ENCODE assay signal across 8 mouse cellular contexts in the genomic region with DNA sequence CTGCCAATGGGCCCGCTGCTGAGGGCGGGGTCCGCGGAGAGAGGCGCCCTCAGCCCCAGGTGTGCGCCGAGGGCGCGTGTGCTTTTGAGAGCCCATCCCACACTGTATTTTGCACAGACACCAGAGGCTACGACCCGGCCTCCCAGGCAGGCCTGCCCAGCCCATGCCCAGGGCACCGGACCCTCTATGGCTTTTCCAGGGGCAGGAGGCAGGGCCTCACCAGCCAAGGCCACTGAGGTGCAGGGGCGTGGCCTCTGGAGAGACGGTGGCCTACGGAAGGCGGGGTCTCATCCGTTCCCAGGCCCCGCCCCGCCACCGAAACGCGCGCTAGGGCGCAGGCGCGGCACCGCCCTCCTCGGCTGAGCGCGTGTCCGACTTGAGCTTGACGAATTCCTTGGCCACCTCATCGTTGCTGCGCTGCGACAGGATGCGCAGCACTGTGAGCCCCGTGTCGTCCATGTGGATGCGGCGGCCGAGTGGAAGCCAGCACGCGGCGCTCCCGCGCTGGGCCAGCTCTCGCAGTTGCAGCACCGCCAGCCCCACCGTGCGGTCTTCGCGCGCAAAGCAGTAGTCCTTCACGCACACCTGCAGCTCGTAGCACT. TPM values are rescaled to one million over a fixed set of nuclear protein-coding genes. Genes with fewer than 3 reads are reported as not detected.
DNase-seq lines count a peak whose midpoint lies in the region; ATAC-seq lines count a peak whose summit lies in the region.

No protein-coding gene starts in this region.

- H3K27me3 ChIP-seq in hindbrain, embryonic 16.5 days (replicated peaks; ENCODE audit: control insufficient read depth, insufficient read depth, low read length), result peaks cover 2% of the 10 kb centered on the region; the same call in 1 of the 2 replicates

- peak overlapping the region; percentile 98 for H3K4me2 ChIP-seq in hindbrain, embryonic 16.5 days (ENCODE audit: low read length)

- peak overlapping the region; percentile 51 for H3K4me3 ChIP-seq in hindbrain, embryonic 16.5 days (ENCODE audit: low read length)
- H3K4me3 ChIP-seq in macrophage (ENCODE audit: inconsistent target), result no peak overlapping the region; the same call in 1 of the 2 replicates

- peaks cover 14% of the 10 kb centered on the region for H3K36me3 ChIP-seq in hindbrain, embryonic 16.5 days (ENCODE audit: control insufficient read depth, insufficient read depth, low read length)
- H3K36me3 ChIP-seq in macrophage (ENCODE audit: inconsistent target), result 0 out of 2 replicates have a peak, but pooled peaks cover 2% of the 10 kb centered on the region

- under 1% methylated on average over 52 of the region's 55 CpGs for WGBS in hindbrain, embryonic 16.5 days
- 2% methylated on average over 44 of the region's 55 CpGs for WGBS in macrophage (ENCODE audit: missing documents)

- peak; percentile 91 for DNase-seq in R1 (ENCODE audit: low read depth, low spot score)
- DNase-seq in cerebellum, postnatal 36 days, result peak; percentile 85 to 89
- DNase-seq in frontal cortex, postnatal 36 days (ENCODE audit: low spot score in 2 of 2), result peak; percentile 80 to 92
- DNase-seq in left cerebral cortex, adult 18-20 months (ENCODE audit: low spot score in 2 of 2), result peak; percentile 84 to 90
- DNase-seq in right cerebral cortex, adult 18-20 months, result peak; percentile 90
- peak; percentile 77 for DNase-seq in urinary bladder, postnatal 10 days (ENCODE audit: low spot score)

- H3K4me1 ChIP-seq in hindbrain, embryonic 16.5 days (ENCODE audit: control insufficient read depth, insufficient read depth, low read depth, low read length), result peaks cover 14% of the 10 kb centered on the region

- ATAC-seq in hindbrain, embryonic 16.5 days, result peak; percentile 91

- peak overlapping the region; percentile 76 for H3K9ac ChIP-seq in hindbrain, embryonic 16.5 days (ENCODE audit: low read depth, low read length)

- no peaks in the 10 kb centered on the region for H3K9me3 ChIP-seq in hindbrain, embryonic 16.5 days (ENCODE audit: control insufficient read depth, low read length)

- no peaks in the 10 kb centered on the region for H3K79me2 ChIP-seq in macrophage (ENCODE audit: inconsistent target)

- peak overlapping the region; percentile 87 for H3K27ac ChIP-seq in hindbrain, embryonic 16.5 days (ENCODE audit: low read depth, low read length)
- H3K27ac ChIP-seq in macrophage, result peak overlapping the region; percentile 51

RNA-seq across cellular contexts. Expression of a gene that starts 18.4 kb away (rescaled TPM):
- polyA plus RNA-seq in hindbrain, embryonic 16.5 days (2015; fragmentation: Nextera tagmentation; extraction: Ambion mirVana), result 62.1 and 74.1 TPM in 2 replicates
- 10 to 100 TPM; 46.9 to 49.8 TPM for total RNA-seq in left cerebral cortex, adult 18-20 months (2021)
- 100 to 1,000 TPM in 25 of 26 experiments, 10 to 100 TPM in 1; 52.6 to 373 (median 197) TPM for total RNA-seq in macrophage (2018; cell fraction: chromatin; rRNA removed)
- total RNA-seq in macrophage (2018; cell fraction: cytosol; rRNA removed), result 100 to 1,000 TPM in 14 of 26 experiments, 10 to 100 TPM in 12; 66.6 to 163 (median 101) TPM
- 100 to 1,000 TPM in 25 of 26 experiments, 10 to 100 TPM in 1; 81.7 to 306 (median 176) TPM for total RNA-seq in macrophage (2018; cell fraction: nucleus; rRNA removed)
- polyA plus RNA-seq in macrophage (2018), result 108 to 170 TPM (median 143 TPM) in 3 replicates

RNA-seq across cellular contexts. Expression of a gene that starts 31.7 kb away (rescaled TPM):
- polyA plus RNA-seq in hindbrain, embryonic 16.5 days (2015; fragmentation: Nextera tagmentation; extraction: Ambion mirVana), result 6.4 and 7.8 TPM in 2 replicates
- total RNA-seq in left cerebral cortex, adult 18-20 months (2021), result 1 to 10 TPM; 1.9 to 4.8 TPM
- 10 to 100 TPM in 15 of 26 experiments, 1 to 10 TPM in 11; 2.8 to 17.8 (median 10.5) TPM for total RNA-seq in macrophage (2018; cell fraction: chromatin; rRNA removed)
- 1 to 10 TPM in 3 of 26 experiments, under 1 TPM in 23; 0.14 to 1.3 (median 0.45) TPM for total RNA-seq in macrophage (2018; cell fraction: cytosol; rRNA removed)
- total RNA-seq in macrophage (2018; cell fraction: nucleus; rRNA removed), result 10 to 100 TPM in 2 of 26 experiments, 1 to 10 TPM in 24; 1.7 to 14.1 (median 5.6) TPM
- 0.53 to 1.2 TPM (median 0.94 TPM) in 3 replicates for polyA plus RNA-seq in macrophage (2018)

RNA-seq across cellular contexts. Expression of a gene that starts 37.2 kb away (rescaled TPM):
- 220 and 237 TPM in 2 replicates for polyA plus RNA-seq in hindbrain, embryonic 16.5 days (2015; fragmentation: Nextera tagmentation; extraction: Ambion mirVana)
- 10 to 100 TPM; 31.1 to 31.3 TPM for total RNA-seq in left cerebral cortex, adult 18-20 months (2021)
- 10 to 100 TPM in 25 of 26 experiments, 1 to 10 TPM in 1; 9.5 to 56.2 (median 28.0) TPM for total RNA-seq in macrophage (2018; cell fraction: chromatin; rRNA removed)
- total RNA-seq in macrophage (2018; cell fraction: cytosol; rRNA removed), result 100 to 1,000 TPM in 7 of 26 experiments, 10 to 100 TPM in 19; 56.4 to 132 (median 79.7) TPM
- 10 to 100 TPM; 17.1 to 75.6 (median 30.6) TPM for total RNA-seq in macrophage (2018; cell fraction: nucleus; rRNA removed)
- polyA plus RNA-seq in macrophage (2018), result 36.7 to 133 TPM (median 114 TPM) in 3 replicates

RNA-seq across cellular contexts. Expression of a gene that starts 42.4 kb away (rescaled TPM):
- 22.4 and 23.1 TPM in 2 replicates for polyA plus RNA-seq in hindbrain, embryonic 16.5 days (2015; fragmentation: Nextera tagmentation; extraction: Ambion mirVana)
- 100 to 1,000 TPM; 267 to 296 TPM for total RNA-seq in left cerebral cortex, adult 18-20 months (2021)
- total RNA-seq in macrophage (2018; cell fraction: chromatin; rRNA removed), result 10 to 100 TPM in 9 of 26 experiments, 1 to 10 TPM in 17; 4.0 to 18.7 (median 8.1) TPM
- total RNA-seq in macrophage (2018; cell fraction: cytosol; rRNA removed), result 1 to 10 TPM in 12 of 26 experiments, under 1 TPM in 14; 0.41 to 1.9 (median 0.99) TPM
- total RNA-seq in macrophage (2018; cell fraction: nucleus; rRNA removed), result 1 to 10 TPM; 1.2 to 9.0 (median 3.7) TPM
- polyA plus RNA-seq in macrophage (2018), result 0.98 to 1.4 TPM (median 1.4 TPM) in 3 replicates

RNA-seq across cellular contexts. Expression of a gene that starts 46.9 kb away (rescaled TPM):
- polyA plus RNA-seq in hindbrain, embryonic 16.5 days (2015; fragmentation: Nextera tagmentation; extraction: Ambion mirVana), result 7.3 and 8.1 TPM in 2 replicates
- 1 to 10 TPM; 4.8 to 5.0 TPM for total RNA-seq in left cerebral cortex, adult 18-20 months (2021)
- total RNA-seq in macrophage (2018; cell fraction: chromatin; rRNA removed), result 100 to 1,000 TPM in 9 of 26 experiments, 10 to 100 TPM in 17; 25.5 to 167 (median 88.0) TPM
- total RNA-seq in macrophage (2018; cell fraction: cytosol; rRNA removed), result 10 to 100 TPM; 13.3 to 32.3 (median 20.1) TPM
- total RNA-seq in macrophage (2018; cell fraction: nucleus; rRNA removed), result 10 to 100 TPM; 20.0 to 60.6 (median 43.9) TPM
- 10.8 to 16.4 TPM (median 11.3 TPM) in 3 replicates for polyA plus RNA-seq in macrophage (2018)
